Mouse (Mus musculus): ENCODE measurements around the gene Mta3. TPM values are rescaled to one million over a fixed set of nuclear protein-coding genes. Genes with fewer than 3 reads are reported as not detected.

The Mta3 gene
- total RNA-seq, 2 experiments from 2014 or later, result 64.6 to 66.5 TPM

DNA sequence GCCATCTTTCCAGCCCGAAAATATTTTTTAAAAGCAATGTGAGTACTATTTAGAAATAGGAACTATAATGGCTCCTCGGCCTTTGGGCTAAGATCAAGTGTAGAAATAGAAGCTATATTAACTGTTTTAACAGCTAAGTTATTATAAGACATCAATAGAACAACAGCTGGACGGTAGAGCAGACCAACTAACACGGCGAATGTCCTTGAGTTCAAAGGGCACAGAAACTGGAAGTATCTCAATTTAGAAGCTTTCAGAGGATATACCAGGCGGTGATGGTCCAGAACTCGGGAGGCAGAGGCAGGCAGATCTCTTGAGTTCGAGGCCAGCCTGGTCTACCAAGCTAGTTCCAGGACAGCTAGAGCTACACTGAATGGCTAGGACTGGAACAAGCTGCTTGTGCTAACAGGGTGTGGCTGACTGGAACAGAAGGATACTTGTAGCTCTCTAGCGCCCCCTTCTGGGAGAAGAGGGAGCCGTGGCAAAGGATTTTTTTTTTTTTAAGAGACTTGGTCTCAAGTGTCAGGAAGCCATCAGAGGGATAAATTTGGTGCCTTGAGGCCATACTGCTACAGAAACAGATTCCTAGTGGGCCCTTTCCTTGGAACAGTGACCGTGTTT lies 101.9 kb downstream of the Mta3 start:
- peak; percentile 47 to 66 for DNase-seq (ENCODE audit: low spot score in 2 of 2)

DNA sequence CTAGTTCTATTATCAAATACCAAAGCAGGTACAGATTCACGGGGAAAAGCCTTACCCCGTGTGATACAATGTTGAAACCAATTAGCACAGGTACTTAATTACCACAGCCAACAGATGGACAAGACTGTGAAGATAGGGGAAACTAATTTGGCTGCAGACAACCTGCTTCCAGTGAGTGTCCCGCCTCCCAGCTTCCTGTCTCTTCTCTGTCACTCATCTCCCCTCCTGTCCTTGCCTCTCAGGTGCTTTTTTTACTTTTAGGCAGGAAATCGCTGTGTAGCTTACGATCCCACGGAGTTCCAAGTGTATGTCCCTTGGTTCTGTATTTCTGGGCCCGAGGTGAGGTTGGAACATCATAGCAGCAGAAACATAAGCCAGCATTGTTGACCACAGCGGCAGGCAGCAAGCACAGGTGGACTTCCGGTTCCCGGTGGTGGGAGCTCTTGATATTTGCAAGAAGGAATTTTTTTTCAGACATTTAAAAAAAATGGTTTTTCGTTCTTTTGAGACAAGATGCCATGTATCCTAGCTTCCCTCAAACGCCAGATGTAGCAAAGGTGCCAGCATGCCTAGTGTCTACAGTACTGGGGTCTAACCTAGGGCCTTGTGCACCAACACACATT lies 102.6 kb downstream of the Mta3 start:
- DNase-seq (ENCODE audit: low spot score in 2 of 2), result no peak

DNA sequence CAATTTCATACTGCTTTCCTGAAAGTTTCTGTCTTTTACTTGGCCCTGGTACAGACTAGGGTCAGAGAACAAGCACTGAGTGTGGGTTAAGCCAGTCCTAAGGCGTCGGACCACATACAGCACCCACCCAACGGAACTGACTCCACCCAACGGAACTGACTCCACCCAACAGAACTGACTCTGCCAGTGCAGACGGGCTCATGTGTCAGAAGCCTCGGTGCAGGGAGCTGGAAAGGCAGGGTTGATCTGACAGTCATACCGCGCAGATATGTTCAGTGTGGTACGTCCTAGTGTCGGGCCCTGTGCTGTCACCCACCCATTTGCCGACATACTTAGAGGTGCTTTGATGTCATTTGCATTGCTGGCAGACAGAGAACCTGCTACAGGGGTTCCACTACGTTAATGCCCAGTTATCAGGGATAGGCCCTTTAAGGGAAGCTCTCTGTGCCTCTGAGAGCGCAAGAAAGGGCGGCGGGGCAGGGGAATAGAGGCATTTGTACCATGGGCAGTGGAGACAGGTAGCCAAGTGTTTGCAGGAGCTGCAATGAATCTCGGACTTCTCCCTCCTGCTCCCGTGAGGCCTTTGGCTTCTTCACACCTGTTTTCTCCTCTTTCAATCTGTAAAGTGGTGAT lies 103.3 kb downstream of the Mta3 start:
- DNase-seq (ENCODE audit: low spot score in 2 of 2), result no peak

DNA sequence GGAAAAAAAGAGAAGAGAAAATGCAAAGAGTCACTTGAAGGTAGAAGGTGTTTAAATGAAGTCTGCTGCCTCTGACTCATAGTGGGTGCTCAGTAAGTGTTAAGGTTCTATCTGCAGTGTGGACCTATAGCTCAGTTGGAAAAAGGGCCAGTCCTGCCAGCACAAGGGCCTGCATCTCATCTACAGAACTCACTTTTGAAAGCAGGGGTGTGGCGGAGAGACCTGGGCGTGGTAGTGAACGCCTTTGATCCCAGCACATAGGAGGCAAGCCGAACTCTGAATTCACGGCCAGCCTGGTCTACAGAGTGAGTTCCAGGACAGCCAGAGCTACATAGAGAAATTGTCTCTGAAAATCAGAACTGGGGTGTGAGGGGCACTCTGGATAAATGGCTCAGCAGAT lies 104.3 kb downstream of the Mta3 start:
- DNase-seq (ENCODE audit: low spot score in 2 of 2), result no peak

DNA sequence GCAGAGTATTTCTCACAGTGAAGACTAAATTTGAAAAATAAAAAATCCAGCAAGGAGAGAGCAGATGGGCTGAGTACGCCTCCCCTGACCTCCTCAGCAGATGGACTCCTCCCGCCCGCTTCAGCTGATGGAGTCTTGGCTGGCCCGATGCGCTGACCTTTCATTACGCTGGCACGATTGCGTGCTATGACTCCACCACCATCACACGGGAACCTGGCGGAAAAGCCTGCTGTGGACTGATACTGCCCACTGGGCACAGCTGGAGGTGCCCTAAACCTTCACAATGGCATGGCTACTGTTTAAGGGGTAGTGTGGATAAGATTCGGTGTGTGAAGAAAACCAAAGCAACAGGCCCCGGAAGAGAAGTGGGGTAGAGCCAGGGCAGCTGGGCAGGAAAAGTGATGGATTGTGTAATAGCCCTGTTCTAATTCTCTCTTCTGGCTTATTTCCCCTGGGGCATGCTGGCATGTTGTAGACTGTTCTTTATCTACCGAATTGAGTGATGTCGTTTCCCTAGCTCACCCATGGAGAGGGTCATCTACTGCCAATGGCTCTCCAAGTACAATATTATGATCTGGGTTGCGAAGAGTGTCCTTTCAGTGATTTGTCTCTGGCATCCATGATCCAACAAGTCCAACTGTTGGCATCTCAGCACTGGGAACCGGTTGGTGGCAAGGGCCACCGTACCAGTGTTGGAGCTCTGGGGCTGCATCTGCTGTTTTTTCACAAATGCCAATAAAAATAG lies 106.4 kb downstream of the Mta3 start:
- peak; percentile 59 to 77 for DNase-seq (ENCODE audit: low spot score in 2 of 2)

DNA sequence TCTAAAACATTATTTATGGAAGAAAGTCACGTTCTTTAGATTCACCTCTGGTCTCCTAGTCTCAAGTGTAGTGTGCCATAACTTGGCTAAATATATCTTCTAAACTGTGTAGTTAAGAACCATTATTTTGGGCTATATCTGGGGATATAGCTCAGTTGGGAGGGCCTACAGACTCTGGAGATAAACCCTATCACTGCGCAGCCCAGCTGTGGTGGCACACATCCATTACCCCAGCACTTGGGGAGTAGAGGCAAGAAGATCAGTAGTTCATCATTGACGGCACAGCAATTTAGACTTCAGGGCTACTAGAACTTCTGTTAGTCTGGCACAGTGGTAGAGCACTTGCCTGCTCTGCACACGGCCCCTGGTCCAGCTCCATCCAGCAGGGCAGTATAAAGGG lies 107.1 kb downstream of the Mta3 start:
- DNase-seq (ENCODE audit: low spot score in 2 of 2), result no peak

DNA sequence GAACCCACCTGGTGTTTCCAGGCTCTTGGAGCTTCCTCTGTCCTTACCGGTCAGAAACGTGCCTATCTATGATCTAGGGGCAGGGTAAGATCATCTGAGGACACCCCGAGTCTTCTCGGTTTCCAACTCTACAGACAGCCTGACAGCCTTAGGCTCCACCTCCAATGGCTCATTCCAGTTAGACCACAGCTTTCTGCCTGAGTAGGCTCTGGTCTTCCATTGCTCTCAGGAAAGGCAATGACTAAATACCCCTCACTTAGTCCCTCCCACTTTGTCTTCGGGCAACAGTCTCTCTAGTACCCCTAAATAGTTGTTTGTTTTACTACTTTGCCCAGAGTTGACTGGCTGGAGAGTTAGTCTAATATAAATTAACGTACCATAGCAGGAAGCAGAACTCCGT lies 111.0 kb downstream of the Mta3 start:
- DNase-seq (ENCODE audit: low spot score in 2 of 2), result no peak

DNA sequence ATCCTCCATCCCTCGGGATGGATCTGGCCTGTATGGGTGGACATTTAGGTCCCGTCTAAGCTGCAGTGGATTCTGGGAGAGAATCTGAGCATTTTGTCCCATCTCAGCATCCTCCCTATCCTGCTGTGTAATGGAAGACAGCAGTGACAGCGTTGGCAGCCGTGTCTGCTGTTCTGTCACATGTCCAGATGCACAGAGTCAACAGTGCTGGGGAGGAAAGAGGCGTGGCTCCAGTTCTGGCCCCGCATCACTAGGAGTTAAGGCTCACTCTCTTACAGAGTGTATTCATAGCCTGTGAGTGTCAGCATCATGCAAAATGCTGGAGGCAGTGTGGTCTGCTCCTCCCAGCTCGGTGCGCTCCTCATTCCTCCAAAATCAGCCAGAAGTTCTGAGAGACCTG lies 113.5 kb downstream of the Mta3 start:
- no peak for DNase-seq (ENCODE audit: low spot score in 2 of 2)

DNA sequence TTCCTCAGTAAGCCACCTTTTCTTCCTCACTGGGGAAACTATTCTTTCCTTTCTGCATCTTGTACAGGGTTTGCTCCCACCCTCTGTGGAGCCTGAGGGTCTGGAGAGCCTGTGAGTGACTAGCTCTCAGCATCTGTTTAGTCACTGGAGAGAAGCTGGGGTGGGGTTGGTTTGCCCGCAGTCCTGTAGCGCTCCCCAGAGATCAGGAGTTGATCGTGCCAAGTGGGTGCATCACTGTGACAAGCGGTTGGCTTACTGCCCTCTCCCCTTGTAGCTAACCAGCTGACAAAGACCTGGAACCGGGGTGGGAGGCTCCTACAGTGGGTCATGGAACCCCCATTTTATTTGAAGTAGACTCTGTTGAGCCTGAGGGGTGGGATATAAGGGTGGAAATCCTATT lies 114.7 kb downstream of the Mta3 start:
- DNase-seq (ENCODE audit: low spot score in 2 of 2), result peak in 1 of 2 experiments; percentile 33

DNA sequence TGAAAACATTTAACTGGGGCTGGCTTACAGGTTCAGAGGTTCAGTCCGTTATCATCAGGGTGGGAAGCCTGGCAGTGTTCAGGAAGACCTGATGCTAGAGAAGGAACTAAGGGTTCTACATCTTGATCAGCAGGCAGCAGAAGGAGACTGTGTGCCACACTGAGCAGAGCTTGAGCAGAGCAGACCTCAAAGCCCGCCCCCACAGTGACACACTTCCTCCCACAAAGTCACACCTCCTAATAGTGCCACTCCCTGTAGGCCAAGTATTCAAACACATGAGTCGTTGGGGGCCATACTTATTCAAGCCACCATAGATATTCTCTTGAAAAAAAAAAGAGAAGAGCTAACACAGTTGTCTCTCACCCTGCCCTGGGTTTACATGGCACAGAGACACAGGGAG lies 115.9 kb downstream of the Mta3 start:
- no peak for DNase-seq (ENCODE audit: low spot score in 2 of 2)

DNA sequence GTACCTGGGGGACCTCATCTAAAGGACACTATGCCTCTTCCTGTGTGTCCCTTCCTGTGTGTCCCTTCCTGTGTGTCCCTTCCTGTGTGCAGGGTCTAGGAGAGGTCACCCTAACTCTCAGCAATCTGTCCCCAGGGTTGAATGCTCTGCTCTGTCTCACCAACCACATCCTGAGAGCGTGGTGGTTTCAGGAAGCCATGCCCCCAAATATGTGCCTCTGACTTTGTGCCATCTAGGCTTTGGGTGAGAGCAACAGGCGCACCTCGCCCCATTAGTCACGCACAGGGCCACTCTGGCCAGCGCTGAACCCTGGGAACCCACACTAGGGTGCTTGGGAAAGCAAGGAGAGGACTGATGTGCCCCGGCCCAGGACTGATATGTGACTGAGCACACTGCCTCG lies 117.9 kb downstream of the Mta3 start:
- DNase-seq (ENCODE audit: low spot score in 2 of 2), result no peak

DNA sequence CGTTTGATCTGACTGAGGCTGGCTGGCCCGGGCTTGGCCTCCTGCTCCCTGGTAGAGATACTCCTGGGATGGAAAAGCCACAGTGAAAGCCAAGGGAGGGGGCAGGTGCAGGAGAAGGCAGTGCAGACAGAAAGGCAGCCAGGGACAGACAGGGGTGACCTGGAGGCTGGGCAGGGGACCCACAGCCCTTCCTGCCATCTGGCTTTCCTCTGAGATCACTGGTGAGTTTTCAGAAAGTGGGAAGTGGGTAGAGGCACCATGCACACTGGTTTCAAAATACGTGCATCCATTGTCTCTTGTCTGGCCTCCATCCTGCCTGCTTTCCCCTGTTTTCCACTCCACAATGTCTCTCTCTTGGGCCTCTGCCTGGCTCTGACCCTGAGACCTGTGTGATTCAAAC lies 123.4 kb downstream of the Mta3 start:
- no peak for DNase-seq (ENCODE audit: low spot score in 2 of 2)

DNA sequence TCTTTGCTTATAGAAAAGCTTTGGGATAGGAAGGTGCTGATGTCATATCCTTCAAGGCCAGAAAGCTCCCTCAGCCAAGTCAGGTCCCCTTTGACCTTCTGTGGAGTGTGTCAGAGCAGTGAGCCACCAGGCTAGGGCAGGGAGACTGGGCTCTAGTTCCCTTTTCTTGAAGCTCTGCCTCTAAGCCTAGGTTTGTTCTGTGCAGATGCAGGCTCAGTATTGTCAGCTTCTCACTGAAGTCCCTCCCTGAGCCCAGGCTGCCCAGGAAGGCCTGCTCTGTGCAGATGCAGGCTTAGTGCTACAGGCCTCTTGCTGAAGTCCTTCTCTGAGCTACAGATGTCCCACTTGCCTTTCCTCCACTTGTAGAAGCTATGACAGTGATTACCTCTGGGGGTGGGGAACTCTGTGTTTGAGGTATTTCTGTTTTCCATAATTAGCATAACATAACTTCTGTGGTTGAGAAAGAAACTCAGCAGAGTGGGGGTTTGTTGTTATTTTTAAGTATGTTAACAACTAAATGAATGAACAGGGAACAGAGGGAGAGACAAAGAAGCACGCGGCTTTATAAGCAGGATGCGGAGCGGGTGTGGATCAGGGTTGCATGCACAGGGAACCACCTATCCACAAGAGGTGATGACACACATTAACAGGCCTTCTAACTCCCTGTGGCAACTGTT lies 124.8 kb downstream of the Mta3 start:
- DNase-seq (ENCODE audit: low spot score in 2 of 2), result no peak

DNA sequence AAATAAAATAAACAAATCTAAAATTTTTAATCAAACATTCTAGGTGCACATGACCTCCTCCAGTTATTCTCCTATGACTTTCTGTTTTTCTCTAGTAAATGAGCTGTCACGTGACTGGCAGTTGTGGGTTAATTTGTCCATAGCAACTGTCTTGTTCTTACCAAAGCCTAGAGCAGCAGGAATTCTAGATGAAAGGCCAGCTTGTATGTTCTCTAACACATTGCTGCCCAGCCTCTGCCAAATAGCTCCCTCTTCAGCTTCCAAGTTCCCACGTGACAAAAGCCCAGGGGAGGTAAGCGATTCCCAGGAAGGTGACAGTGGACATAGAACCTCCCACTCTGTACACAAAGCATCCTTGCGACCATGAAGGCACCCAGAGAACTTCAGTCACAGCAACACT lies 128.2 kb downstream of the Mta3 start:
- peak in 1 of 2 experiments; percentile 51 for DNase-seq (ENCODE audit: low spot score in 2 of 2)

DNA sequence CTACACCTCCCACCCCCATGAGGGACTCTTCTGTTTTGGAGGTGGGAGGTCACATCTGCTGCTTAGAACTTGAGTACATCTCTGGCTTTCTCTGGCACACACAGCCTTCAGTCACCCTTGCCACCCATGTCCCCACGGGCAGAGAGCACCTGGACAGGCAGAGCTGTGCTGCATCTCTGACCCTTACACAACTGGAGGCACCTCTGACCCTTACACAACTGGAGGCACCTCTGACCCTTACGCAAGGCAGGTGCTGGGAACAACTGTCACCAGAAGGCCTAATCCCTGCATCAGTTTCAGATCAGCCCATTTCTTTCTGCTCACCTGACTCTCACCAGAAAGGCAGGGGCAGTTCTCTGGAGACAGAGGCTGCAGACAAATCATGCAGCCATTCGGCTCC lies 130.1 kb downstream of the Mta3 start:
- no peak for DNase-seq (ENCODE audit: low spot score in 2 of 2)

DNA sequence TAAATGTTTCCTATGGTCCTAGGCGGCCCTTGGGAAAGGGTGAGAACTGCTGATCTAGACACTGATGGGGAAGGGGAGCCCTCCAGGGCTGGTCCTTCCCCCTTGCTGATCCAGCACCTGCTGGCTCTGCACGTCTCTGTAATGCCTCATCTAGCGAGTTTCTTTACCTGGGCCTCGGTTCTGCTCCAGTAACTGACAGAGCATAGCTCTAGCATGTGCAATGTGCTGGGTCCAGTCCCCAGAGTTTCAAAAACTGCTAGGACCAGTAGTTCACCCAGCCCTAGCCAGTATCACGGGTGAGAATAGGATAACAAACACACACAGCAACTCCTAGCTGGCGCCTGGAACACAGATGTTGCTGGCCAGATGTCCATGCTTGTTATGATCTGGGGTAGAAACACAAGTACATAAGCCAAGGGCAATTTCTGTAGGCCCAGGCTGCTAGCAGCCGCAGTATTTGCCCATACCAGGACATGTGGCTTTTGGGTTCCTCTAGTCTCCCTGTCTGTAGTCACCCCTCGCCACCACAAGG lies 131.8 kb downstream of the Mta3 start:
- no peak for DNase-seq (ENCODE audit: low spot score in 2 of 2)

DNA sequence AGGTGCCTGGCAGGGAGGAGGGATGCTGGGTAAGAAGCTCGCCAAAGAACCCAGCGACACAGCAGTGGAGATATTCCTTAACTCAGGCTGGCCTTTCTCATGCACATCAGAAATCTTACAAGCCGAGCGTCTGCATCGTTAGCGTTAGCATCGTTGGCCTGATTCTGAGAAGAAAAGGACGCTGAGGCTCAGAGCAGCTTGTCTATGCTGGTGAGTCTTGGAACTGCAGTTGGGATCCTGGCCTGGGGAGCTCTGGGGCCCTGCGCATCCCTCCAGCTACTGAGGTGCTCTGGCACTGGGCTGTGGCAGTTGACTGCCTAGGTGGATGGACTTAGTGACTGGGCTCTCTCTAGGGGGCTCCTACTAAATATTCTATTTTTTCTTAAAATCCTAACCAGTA lies 133.2 kb downstream of the Mta3 start:
- no peak for DNase-seq (ENCODE audit: low spot score in 2 of 2)

DNA sequence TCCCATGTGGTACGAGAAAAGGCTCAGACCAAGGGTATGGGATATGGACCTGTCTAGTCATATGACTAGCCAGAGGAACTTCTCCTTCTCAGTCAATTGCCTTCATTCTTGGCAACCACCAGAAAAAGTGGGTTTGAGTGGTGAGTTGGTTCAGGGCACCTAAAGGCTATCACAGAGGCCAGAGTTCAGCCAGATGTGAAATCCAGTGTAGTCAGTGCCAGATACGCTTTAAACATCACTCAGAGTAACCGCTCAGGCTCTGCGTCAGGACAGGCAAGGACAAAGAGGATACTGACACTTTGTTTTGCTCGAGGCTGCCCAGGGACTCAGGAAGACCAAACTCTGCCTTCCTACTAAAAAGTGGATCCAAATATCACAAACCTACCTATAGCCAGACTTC lies 135.0 kb downstream of the Mta3 start:
- DNase-seq (ENCODE audit: low spot score in 2 of 2), result no peak

DNA sequence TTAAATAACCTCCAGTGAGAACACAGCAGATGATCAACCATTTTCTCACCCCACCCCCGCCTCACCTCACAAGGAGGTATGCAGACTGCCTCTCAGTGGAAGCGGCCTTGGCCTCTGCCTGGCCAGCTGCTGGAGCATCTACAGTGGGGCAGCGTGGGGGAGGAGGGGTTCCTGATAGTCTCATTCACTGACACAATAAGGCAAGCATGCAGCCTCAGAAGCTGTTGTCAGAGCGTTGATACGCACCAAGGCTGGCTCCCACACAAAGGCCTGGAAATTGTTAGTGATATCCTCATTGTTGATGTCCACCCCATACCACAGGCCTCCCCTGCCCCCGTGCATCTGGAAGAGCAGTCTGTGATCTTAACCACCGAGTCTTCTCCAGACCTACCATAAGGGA lies 137.8 kb downstream of the Mta3 start:
- DNase-seq (ENCODE audit: low spot score in 2 of 2), result no peak

DNA sequence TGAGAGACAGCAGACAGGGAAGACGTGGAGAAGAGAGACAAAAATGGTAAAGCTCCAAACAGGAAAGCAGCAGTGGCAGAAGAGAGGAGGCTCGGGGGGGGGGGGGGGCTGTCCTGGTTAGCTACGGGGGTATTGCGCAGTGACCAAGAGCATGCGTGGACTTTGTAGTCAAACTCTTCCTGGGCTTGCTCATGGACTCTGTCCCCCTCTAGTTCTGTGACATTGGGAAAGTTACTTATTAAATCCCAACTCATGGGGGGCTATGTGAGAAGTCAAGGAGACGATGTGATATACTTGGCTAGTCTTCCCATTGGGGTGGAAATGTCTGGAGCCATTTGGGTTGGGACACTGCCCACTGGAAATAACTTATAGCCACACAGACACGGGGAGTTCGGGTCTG lies 139.6 kb downstream of the Mta3 start:
- DNase-seq (ENCODE audit: low spot score in 2 of 2), result no peak

DNA sequence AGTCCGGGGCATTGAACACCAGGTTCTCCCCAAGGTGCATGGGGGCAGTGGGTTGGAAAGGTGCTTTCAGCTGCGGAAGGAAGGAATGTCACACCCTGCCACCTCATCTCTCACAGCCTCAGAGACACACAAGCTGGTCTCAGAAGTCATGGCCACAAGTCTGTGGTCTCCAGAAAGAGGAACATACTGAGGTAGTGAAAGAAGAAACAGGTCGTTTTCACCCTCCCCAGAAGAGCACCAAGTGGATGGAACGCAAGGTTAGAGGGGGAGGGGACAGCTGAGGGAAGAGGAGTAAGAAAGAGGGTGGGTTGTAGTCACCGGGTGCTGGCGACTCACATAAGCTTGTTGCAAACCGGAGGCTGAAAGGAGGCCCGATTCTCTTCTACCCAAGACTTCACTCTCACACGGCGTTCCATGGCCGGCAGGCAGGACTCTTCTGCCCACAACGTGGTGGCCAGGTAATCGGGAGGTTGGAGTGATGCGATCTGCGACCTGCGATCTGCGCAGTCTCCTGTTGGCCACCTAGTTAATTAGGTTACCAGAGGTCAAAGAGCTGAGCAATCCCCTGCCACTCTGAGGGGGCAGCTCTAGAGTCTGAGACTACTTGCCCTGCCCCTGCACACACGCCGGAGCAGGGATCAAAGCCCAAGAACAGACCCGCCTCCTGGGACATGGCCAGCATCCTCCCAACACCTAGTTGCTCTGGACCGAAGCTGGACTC lies 140.5 kb downstream of the Mta3 start:
- DNase-seq (ENCODE audit: low spot score in 2 of 2), result no peak
